Mouse (Mus musculus) lung, embryonic 15.5 days (tissue): Measurements from ENCODE around the gene Kcnj8. TPM values are rescaled to one million over a fixed set of nuclear protein-coding genes. Genes with fewer than 3 reads are reported as not detected.

Experiments used
- ATAC-seq: fragments of 200-750 bp; cut with Nextera tagmentation; 2 replicates; pipeline ENCODE4 v1.8.0; 2017; ENCODE audit warnings: moderate number of reproducible peaks, borderline replicate concordance; ENCODE audit not compliant: low FRiP score, low TSS enrichment; ENCODE audit errors: extremely low read depth
- H3K27ac ChIP-seq: fragments of 300-500 bp; sonication (generic); 2 replicates; pipeline ENCODE4 v1.5.1; 2015; ENCODE audit warnings: moderate library complexity, mild to moderate bottlenecking, inconsistent platforms
- H3K27me3 ChIP-seq: fragments of 300-500 bp; sonication (generic); 2 replicates; pipeline ENCODE4 v1.6.1; 2015; ENCODE audit warnings: inconsistent platforms
- H3K36me3 ChIP-seq: fragments of 300-500 bp; sonication (generic); 2 replicates; pipeline ENCODE4 v1.6.1; 2015; ENCODE audit warnings: inconsistent platforms
- H3K4me1 ChIP-seq: fragments of 300-500 bp; sonication (generic); 2 replicates; pipeline ENCODE4 v1.6.1; 2015; ENCODE audit warnings: inconsistent platforms
- H3K4me2 ChIP-seq: fragments of 300-500 bp; sonication (generic); 2 replicates; pipeline ENCODE4 v1.6.1; 2015; ENCODE audit warnings: inconsistent platforms, mild to moderate bottlenecking, moderate library complexity
- H3K4me3 ChIP-seq: fragments of 300-500 bp; sonication (generic); 2 replicates; pipeline ENCODE4 v1.5.1; 2015; ENCODE audit warnings: mild to moderate bottlenecking, inconsistent platforms
- H3K9ac ChIP-seq: fragments of 300-500 bp; sonication (generic); 2 replicates; pipeline ENCODE4 v1.6.1; 2015; ENCODE audit warnings: inconsistent platforms
- H3K9me3 ChIP-seq: fragments of 300-500 bp; sonication (generic); 2 replicates; pipeline ENCODE4 v1.6.1; 2016; ENCODE audit warnings: inconsistent platforms
- WGBS: fragments of 180-500 bp; shearing (Covaris S2); methylation state at CpG from one replicate; pipeline ENCODE4 v1.1.7; 2015; 5-methylcytosine and 5-hydroxymethylcytosine counted together
- polyA plus RNA-seq: library from polyadenylated mRNA; unstranded; fragments of >200 nt; fragmentation: Nextera tagmentation; extraction: Ambion mirVana; gene quantifications from 2 replicates; pipeline ENCODE4 v1.2.1, GENCODE M21; 2015

Gene Kcnj8
- polyA plus RNA-seq, 1 experiment from 2014 or later = 19.7 TPM

- Histone ChIP-seq H3K27me3 (peaks cover 33% of the 10 kb centered on the region), H3K9me3 (no peaks in the 10 kb centered on the region), H3K27ac (no peak overlapping the region), H3K4me3 (peak overlapping the region; percentile 41), H3K9ac (no peak overlapping the region), H3K4me2 (peak overlapping the region; percentile 88), H3K36me3 (no peaks in the 10 kb centered on the region), H3K4me1 (peaks cover 23% of the 10 kb centered on the region)
- no peak for ATAC-seq
- WGBS = 9% methylated on average over 30 of the region's 30 CpGs
Observed at GRCm38 (mm10) chr6:142570046-142570770, 1.2 kb downstream of the Kcnj8 start.

- no peak overlapping the region for H3K27ac ChIP-seq
- ATAC-seq = no peak
- no peak overlapping the region for H3K4me3 ChIP-seq
- no peak overlapping the region for H3K9ac ChIP-seq
- WGBS = 55% methylated on average over 7 of the region's 7 CpGs
- H3K9me3 ChIP-seq = no peaks in the 10 kb centered on the region
- peaks cover 23% of the 10 kb centered on the region for H3K4me1 ChIP-seq
- H3K27me3 ChIP-seq = peaks cover 33% of the 10 kb centered on the region
- H3K36me3 ChIP-seq = no peaks in the 10 kb centered on the region
- H3K4me2 ChIP-seq = no peak overlapping the region
Observed at GRCm38 (mm10) chr6:142568713-142569357, 2.6 kb downstream of the Kcnj8 start.

GRCm38 (mm10) chr6:142567452-142567851, 4.0 kb downstream of the Kcnj8 start:
- H3K4me2 ChIP-seq = peak overlapping the region; percentile 14; the same call in 1 of the 2 replicates
- no peaks in the 10 kb centered on the region for H3K9me3 ChIP-seq
- H3K4me3 ChIP-seq = no peak overlapping the region
- H3K36me3 ChIP-seq = no peaks in the 10 kb centered on the region
- peaks cover 32% of the 10 kb centered on the region for H3K27me3 ChIP-seq
- 5% methylated on average over 5 of the region's 5 CpGs for WGBS
- H3K4me1 ChIP-seq = peaks cover 23% of the 10 kb centered on the region
- peak; percentile 46; the same call in 1 of the 2 replicates for ATAC-seq
- no peak overlapping the region for H3K27ac ChIP-seq
- no peak overlapping the region for H3K9ac ChIP-seq

GRCm38 (mm10) chr6:142564746-142565145, 6.7 kb downstream of the Kcnj8 start:
- no peak overlapping the region for H3K4me2 ChIP-seq
- no peak overlapping the region for H3K9ac ChIP-seq
- peaks cover 10% of the 10 kb centered on the region for H3K27me3 ChIP-seq
- H3K36me3 ChIP-seq = no peaks in the 10 kb centered on the region
- no peak overlapping the region for H3K4me3 ChIP-seq
- H3K4me1 ChIP-seq = peaks cover 12% of the 10 kb centered on the region
- no peak overlapping the region for H3K27ac ChIP-seq
- ATAC-seq = no peak
- WGBS = 85% methylated on average over 3 of the region's 3 CpGs
- H3K9me3 ChIP-seq = no peaks in the 10 kb centered on the region

- Histone ChIP-seq H3K4me1 (peaks cover 7% of the 10 kb centered on the region; the same call in 1 of the 2 replicates), H3K27me3 (no peaks in the 10 kb centered on the region), H3K9ac (no peak overlapping the region), H3K9me3 (no peaks in the 10 kb centered on the region), H3K4me2 (no peak overlapping the region), H3K27ac (no peak overlapping the region), H3K4me3 (no peak overlapping the region), H3K36me3 (no peaks in the 10 kb centered on the region)
- 65% methylated on average over 1 of the region's 1 CpGs for WGBS
- no peak for ATAC-seq
Observed at GRCm38 (mm10) chr6:142561151-142561550, 10.3 kb downstream of the Kcnj8 start.

- Histone ChIP-seq H3K27me3 (no peaks in the 10 kb centered on the region), H3K4me2 (no peak overlapping the region), H3K27ac (no peak overlapping the region), H3K9ac (no peak overlapping the region), H3K4me1 (peaks cover 7% of the 10 kb centered on the region; the same call in 1 of the 2 replicates), H3K36me3 (no peaks in the 10 kb centered on the region), H3K4me3 (no peak overlapping the region), H3K9me3 (no peaks in the 10 kb centered on the region)
- 73% methylated on average over 10 of the region's 10 CpGs for WGBS
- no peak for ATAC-seq
Observed at GRCm38 (mm10) chr6:142558772-142559679, 12.4 kb downstream of the Kcnj8 start.

GRCm38 (mm10) chr6:142558076-142558475, 13.3 kb downstream of the Kcnj8 start:
- Histone ChIP-seq H3K27me3 (no peaks in the 10 kb centered on the region), H3K9me3 (no peaks in the 10 kb centered on the region), H3K4me2 (no peak overlapping the region), H3K27ac (no peak overlapping the region), H3K9ac (no peak overlapping the region), H3K36me3 (no peaks in the 10 kb centered on the region), H3K4me1 (peaks cover 7% of the 10 kb centered on the region; the same call in 1 of the 2 replicates), H3K4me3 (no peak overlapping the region)
- WGBS = 82% methylated on average over 10 of the region's 10 CpGs
- no peak for ATAC-seq

GRCm38 (mm10) chr6:142555988-142556387, 15.4 kb downstream of the Kcnj8 start:
- Histone ChIP-seq H3K4me1 (peaks cover 15% of the 10 kb centered on the region), H3K9me3 (no peaks in the 10 kb centered on the region), H3K27ac (no peak overlapping the region), H3K9ac (no peak overlapping the region), H3K4me2 (no peak overlapping the region), H3K36me3 (no peaks in the 10 kb centered on the region), H3K27me3 (no peaks in the 10 kb centered on the region), H3K4me3 (no peak overlapping the region)
- ATAC-seq = no peak
- WGBS = 87% methylated on average over 1 of the region's 1 CpGs

- ATAC-seq = peak; percentile 92
- no peak overlapping the region for H3K9ac ChIP-seq
- H3K4me1 ChIP-seq = peaks cover 9% of the 10 kb centered on the region
- H3K27me3 ChIP-seq = no peaks in the 10 kb centered on the region
- H3K27ac ChIP-seq = peak overlapping the region; percentile 68
- no peaks in the 10 kb centered on the region for H3K36me3 ChIP-seq
- H3K4me2 ChIP-seq = no peak overlapping the region
- WGBS = 35% methylated on average over 4 of the region's 4 CpGs
- H3K9me3 ChIP-seq = no peaks in the 10 kb centered on the region
- H3K4me3 ChIP-seq = no peak overlapping the region
Observed at GRCm38 (mm10) chr6:142551482-142551881, 19.9 kb downstream of the Kcnj8 start.

GRCm38 (mm10) chr6:142550871-142551270, 20.5 kb downstream of the Kcnj8 start:
- peak; percentile 43; the same call in 1 of the 2 replicates for ATAC-seq
- Histone ChIP-seq H3K36me3 (no peaks in the 10 kb centered on the region), H3K4me1 (peaks cover 9% of the 10 kb centered on the region), H3K4me2 (0 out of 2 replicates have a peak overlapping the region, but pooled peaks have one; percentile 18), H3K27ac (peak overlapping the region; percentile 68), H3K9ac (no peak overlapping the region), H3K4me3 (no peak overlapping the region), H3K27me3 (no peaks in the 10 kb centered on the region), H3K9me3 (no peaks in the 10 kb centered on the region)
- WGBS = 23% methylated on average over 4 of the region's 4 CpGs

GRCm38 (mm10) chr6:142548377-142548776, 23.0 kb downstream of the Kcnj8 start:
- Histone ChIP-seq H3K27ac (no peak overlapping the region), H3K9ac (no peak overlapping the region), H3K36me3 (no peaks in the 10 kb centered on the region), H3K27me3 (no peaks in the 10 kb centered on the region), H3K4me1 (peaks cover 11% of the 10 kb centered on the region), H3K4me2 (no peak overlapping the region), H3K4me3 (no peak overlapping the region), H3K9me3 (no peaks in the 10 kb centered on the region)
- WGBS = 67% methylated on average over 2 of the region's 2 CpGs
- no peak for ATAC-seq
